Mouse (Mus musculus) hindbrain, embryonic 15.5 days (tissue): ENCODE measurements around the gene Usp24. TPM values are rescaled to one million over a fixed set of nuclear protein-coding genes. Genes with fewer than 3 reads are reported as not detected.

Source experiments
- ATAC-seq: fragments of 200-750 bp; cut with Nextera tagmentation; 2 replicates; pipeline ENCODE4 v1.8.0; 2017; ENCODE audit warnings: low read depth, moderate number of reproducible peaks, moderate TSS enrichment; ENCODE audit not compliant: low FRiP score
- H3K27ac ChIP-seq: fragments of 300-500 bp; sonication (generic); replicated peaks from 2 replicates; pipeline ENCODE4 v1.5.1; 2015; ENCODE audit warnings: mild to moderate bottlenecking, inconsistent platforms
- H3K27me3 ChIP-seq: fragments of 300-500 bp; sonication (generic); 2 replicates; pipeline ENCODE4 v1.6.1; 2015; ENCODE audit warnings: control low read depth, inconsistent platforms
- H3K36me3 ChIP-seq: fragments of 300-500 bp; sonication (generic); 2 replicates; pipeline ENCODE4 v1.6.1; 2015; ENCODE audit warnings: control low read depth, inconsistent platforms
- H3K4me1 ChIP-seq: fragments of 300-500 bp; sonication (generic); replicated peaks from 2 replicates; pipeline ENCODE4 v1.6.1; 2015; ENCODE audit warnings: control low read depth, inconsistent platforms
- H3K4me2 ChIP-seq: fragments of 300-500 bp; sonication (generic); 2 replicates; pipeline ENCODE4 v1.6.1; 2015; ENCODE audit warnings: moderate library complexity, mild to moderate bottlenecking, inconsistent platforms
- H3K4me3 ChIP-seq: fragments of 300-500 bp; sonication (generic); 2 replicates; pipeline ENCODE4 v1.5.1; 2015; ENCODE audit warnings: mild to moderate bottlenecking, inconsistent platforms
- H3K9ac ChIP-seq: fragments of 300-500 bp; sonication (generic); 2 replicates; pipeline ENCODE4 v1.6.1; 2015; ENCODE audit warnings: inconsistent platforms
- H3K9me3 ChIP-seq: fragments of 300-500 bp; sonication (generic); 2 replicates; pipeline ENCODE4 v1.6.1; 2016; ENCODE audit warnings: control low read depth, inconsistent platforms
- WGBS: fragments of 180-500 bp; shearing (Covaris S2); methylation state at CpG from one replicate; pipeline ENCODE4 v1.1.7; 2015; 5-methylcytosine and 5-hydroxymethylcytosine counted together
- polyA plus RNA-seq: library from polyadenylated mRNA; unstranded; fragments of >200 nt; fragmentation: Nextera tagmentation; extraction: Ambion mirVana; gene quantifications from 2 replicates; pipeline ENCODE4 v1.2.1, GENCODE M21; 2015

The Usp24 gene
- polyA plus RNA-seq, 1 experiment from 2014 or later, result 9.8 TPM

DNA sequence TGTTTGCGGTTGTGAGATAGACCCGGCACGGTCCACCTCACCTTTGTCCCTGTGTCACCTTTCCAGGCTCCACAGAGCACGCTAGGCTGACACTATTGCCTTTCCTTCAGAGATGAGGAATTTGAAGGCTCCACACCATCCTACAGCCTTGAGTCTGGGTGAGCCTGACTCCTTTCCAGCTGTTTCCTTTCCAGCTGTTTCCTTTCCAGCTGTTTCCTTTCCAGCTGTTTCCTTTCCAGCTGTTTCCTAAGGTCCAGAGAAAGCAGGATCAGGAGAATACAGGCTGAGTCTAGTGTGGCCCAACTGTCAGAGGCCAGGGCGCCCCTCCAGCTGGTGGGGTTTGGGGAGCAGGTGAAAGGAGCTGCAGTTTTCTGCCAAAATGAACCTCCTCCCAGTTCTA is 154.9 kb downstream of the Usp24 start:
- no peak overlapping the region for H3K27ac ChIP-seq
- no peaks in the 10 kb centered on the region for H3K36me3 ChIP-seq
- H3K4me2 ChIP-seq, result no peak overlapping the region
- H3K9ac ChIP-seq, result no peak overlapping the region
- H3K9me3 ChIP-seq, result no peaks in the 10 kb centered on the region
- no peaks in the 10 kb centered on the region for H3K27me3 ChIP-seq
- no peak overlapping the region for H3K4me3 ChIP-seq
- ATAC-seq, result no peak
- 0 out of 2 replicates have a peak, but pooled peaks cover 3% of the 10 kb centered on the region for H3K4me1 ChIP-seq
- WGBS, result 85% methylated on average over 5 of the region's 5 CpGs

DNA sequence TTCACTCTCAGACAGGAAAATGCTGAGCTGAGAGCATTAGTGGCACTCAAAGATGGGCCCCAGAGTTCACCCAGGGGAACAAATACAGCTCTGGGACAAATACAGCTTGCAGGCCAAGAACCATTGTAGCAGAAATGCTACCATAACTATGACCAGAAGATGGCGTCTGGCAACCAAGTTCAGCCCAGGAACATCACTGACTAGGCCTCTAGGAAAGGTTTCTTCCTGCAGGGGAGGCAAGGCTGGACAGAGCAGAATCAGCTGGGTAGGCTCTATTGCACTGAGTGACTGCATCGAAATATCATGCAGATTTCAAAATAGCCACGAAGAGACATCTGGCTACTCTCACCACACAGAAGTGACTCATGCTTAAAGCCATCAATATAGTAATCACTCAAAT is 156.3 kb downstream of the Usp24 start:
- H3K36me3 ChIP-seq, result no peaks in the 10 kb centered on the region
- no peak overlapping the region for H3K4me3 ChIP-seq
- 10% methylated on average over 3 of the region's 3 CpGs for WGBS
- H3K27me3 ChIP-seq, result no peaks in the 10 kb centered on the region
- H3K27ac ChIP-seq, result no peak overlapping the region
- peak; percentile 59 for ATAC-seq
- no peak overlapping the region for H3K4me2 ChIP-seq
- H3K9me3 ChIP-seq, result no peaks in the 10 kb centered on the region
- no peak overlapping the region for H3K9ac ChIP-seq
- 0 out of 2 replicates have a peak, but pooled peaks cover 3% of the 10 kb centered on the region for H3K4me1 ChIP-seq

DNA sequence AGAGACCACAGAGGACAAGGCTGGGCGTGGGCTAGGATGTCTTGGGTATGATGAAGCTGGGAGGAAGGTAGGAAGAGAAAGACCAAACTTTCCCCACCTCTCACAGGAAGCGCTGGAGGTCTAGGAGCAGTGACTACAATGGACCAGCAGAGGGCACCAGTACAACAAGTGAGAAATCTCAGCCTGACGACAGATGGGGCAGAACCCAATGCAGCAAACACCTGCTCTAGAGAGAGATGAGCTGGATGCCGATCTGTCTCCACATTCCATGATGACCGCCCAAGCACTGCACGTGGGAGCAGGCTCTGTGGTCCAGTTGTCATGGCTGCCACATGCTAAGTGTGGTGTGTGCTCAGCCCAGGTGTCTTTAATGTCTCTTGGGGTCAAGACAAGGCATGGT is 158.2 kb downstream of the Usp24 start:
- 3% methylated on average over 6 of the region's 6 CpGs for WGBS
- H3K27me3 ChIP-seq, result no peaks in the 10 kb centered on the region
- H3K27ac ChIP-seq, result no peak overlapping the region
- H3K4me3 ChIP-seq, result no peak overlapping the region
- no peaks in the 10 kb centered on the region for H3K9me3 ChIP-seq
- H3K9ac ChIP-seq, result no peak overlapping the region
- no peak overlapping the region for H3K4me2 ChIP-seq
- no peaks in the 10 kb centered on the region for H3K36me3 ChIP-seq
- ATAC-seq, result peak; percentile 54; the same call in 1 of the 2 replicates
- 0 out of 2 replicates have a peak, but pooled peaks cover 3% of the 10 kb centered on the region for H3K4me1 ChIP-seq

DNA sequence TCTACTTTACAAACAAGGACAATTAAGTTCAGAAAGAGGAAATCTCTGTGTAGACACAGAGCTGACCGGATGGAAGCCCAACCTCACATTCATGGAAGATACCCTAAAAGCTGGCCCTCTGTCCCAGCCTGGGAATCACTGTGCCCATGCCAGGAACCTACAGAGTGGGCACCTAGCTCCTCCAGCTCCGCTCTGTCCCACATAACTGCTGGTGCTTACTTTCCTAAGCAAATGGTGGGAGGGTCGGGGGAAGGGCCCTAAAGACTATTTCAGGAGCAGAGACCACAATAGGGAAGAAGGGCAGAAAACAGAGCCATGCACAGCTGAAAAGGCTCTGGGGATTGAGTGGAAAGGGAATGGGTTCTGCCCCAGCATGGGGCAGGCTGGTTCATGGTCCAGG is 164.5 kb downstream of the Usp24 start:
- Histone ChIP-seq H3K4me2 (no peak overlapping the region), H3K9me3 (no peaks in the 10 kb centered on the region), H3K27me3 (no peaks in the 10 kb centered on the region), H3K4me3 (no peak overlapping the region), H3K9ac (no peak overlapping the region), H3K36me3 (no peaks in the 10 kb centered on the region), H3K27ac (no peak overlapping the region), H3K4me1 (no peaks in the 10 kb centered on the region)
- no peak for ATAC-seq
- 65% methylated on average over 3 of the region's 3 CpGs for WGBS

DNA sequence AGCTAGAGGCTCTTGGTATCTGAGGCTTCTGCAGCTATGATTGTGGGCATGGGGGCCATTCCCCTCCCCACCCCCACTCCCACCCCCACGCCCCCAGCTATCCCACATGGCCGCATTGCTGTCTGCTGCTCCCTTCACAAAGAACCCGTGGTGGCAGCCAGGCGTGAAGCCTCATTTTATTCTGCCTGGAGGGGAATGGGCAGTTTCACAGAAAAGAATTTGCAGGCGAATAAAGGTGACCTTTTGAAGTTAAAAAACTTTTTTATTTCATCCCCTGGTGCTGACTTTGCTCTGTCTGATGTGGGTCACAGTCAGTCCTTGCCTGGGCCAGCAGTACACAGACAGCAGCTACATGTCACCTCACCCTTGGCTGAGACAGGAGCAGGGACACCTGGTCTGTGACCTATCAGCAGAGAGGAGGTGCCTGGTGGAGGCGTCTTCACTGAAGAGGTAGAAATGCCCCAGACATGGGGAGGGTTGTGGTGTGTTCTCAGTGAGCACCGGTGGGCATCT is 167.3 kb downstream of the Usp24 start:
- Histone ChIP-seq H3K4me2 (no peak overlapping the region), H3K4me1 (no peaks in the 10 kb centered on the region), H3K27me3 (no peaks in the 10 kb centered on the region), H3K9me3 (no peaks in the 10 kb centered on the region), H3K27ac (no peak overlapping the region), H3K4me3 (no peak overlapping the region), H3K36me3 (no peaks in the 10 kb centered on the region), H3K9ac (no peak overlapping the region)
- no peak for ATAC-seq
- WGBS, result 36% methylated on average over 7 of the region's 7 CpGs

DNA sequence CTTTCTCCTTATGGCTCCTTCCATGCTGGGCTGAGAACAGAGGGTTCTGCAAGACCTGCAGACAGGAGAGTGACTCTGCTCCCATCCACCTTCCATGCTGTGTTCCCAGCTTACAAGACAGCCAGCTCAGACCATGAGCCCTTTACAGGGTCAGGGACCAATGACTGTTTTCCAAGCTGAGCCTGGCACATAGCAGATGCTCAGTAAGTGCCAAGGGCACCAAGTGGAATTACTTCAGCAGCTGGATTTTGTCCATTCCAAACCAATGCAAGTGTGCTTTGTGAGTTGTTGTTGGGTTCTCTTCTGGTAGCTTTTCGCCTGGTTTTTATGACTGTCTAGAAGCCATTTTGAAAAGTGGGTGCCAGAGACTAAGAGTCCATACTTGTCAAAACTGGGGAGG is 167.8 kb downstream of the Usp24 start:
- H3K36me3 ChIP-seq, result no peaks in the 10 kb centered on the region
- no peaks in the 10 kb centered on the region for H3K27me3 ChIP-seq
- ATAC-seq, result no peak
- H3K9ac ChIP-seq, result no peak overlapping the region
- WGBS, result 92% methylated on average over 1 of the region's 1 CpGs
- no peaks in the 10 kb centered on the region for H3K9me3 ChIP-seq
- H3K4me2 ChIP-seq, result no peak overlapping the region
- H3K4me1 ChIP-seq, result no peaks in the 10 kb centered on the region
- H3K4me3 ChIP-seq, result no peak overlapping the region
- H3K27ac ChIP-seq, result no peak overlapping the region

DNA sequence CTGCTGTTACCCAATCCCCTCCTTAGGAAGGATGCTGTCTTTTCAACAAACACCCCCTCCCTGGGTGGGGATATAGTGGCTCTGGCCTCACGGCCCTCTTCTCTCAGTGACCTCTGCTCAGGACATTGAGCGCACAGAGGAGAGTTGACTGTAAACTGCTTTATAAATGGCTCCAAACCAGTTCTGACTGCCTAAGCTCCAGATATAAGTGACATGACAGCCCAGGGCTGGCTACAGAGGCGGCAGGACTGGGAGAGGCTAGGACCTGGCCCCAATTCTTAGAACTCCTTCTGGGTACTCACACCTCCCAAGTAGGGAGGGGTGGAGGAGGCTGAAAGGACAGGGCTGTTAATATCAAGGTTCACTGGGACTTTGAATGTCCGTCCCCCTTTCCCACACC is 174.6 kb downstream of the Usp24 start:
- Histone ChIP-seq H3K9ac (no peak overlapping the region), H3K4me1 (no peaks in the 10 kb centered on the region), H3K4me2 (no peak overlapping the region), H3K36me3 (no peaks in the 10 kb centered on the region), H3K27me3 (no peaks in the 10 kb centered on the region), H3K9me3 (no peaks in the 10 kb centered on the region), H3K27ac (no peak overlapping the region), H3K4me3 (no peak overlapping the region)
- WGBS, result 66% methylated on average over 4 of the region's 4 CpGs
- no peak for ATAC-seq

Other genes starting within 250 kb of the Usp24 start
- 7.4 and 11.7 TPM in 2 replicates for gene Pcsk9, start 148.1 kb downstream of the Usp24 start, polyA plus RNA-seq
- 0.09 TPM in 1 of 2 replicates, not detected in the other for gene Bsnd, start 176.1 kb downstream of the Usp24 start, polyA plus RNA-seq
- gene Dhcr24, start 244.8 kb downstream of the Usp24 start, polyA plus RNA-seq, result 5.2 and 7.1 TPM in 2 replicates